Mouse (Mus musculus): ENCODE measurements around the gene Fam43a. TPM values are rescaled to one million over a fixed set of nuclear protein-coding genes. Genes with fewer than 3 reads are reported as not detected.

The Fam43a gene
- total and polyA plus RNA-seq, 3 experiments = 82.1 to 121 (median 106) TPM

DNA sequence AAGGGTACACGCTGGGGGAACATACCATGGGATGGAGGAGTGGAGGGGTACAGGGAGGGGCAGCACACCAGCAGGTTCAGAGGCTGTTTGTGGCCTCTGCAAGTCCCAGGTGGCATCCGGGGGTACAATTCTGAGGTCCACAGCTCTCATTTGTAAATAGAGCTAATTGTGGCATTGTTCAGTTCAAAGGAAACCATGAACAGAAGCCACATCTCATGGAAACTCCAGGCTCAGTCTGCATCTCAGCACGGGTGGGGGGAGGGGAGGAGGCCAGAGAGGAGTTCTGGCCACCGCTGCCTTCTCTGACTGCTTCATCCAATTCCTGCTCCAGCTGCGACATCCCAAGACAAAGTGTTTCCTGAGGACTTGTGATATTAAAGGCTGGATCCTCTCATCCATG is 14.6 kb downstream of the Fam43a start:
- Histone ChIP-seq H3K36me3 (replicated peaks in 1 of 2; ENCODE audit: control insufficient read depth in 1 of 2, insufficient read depth in 1 of 2, low read length in 1 of 2) (no peaks in the 10 kb centered on the region), H3K9ac (ENCODE audit: insufficient read depth, low read depth) (no peak overlapping the region), H3K27me3 (replicated peaks) (peaks cover 2% of the 10 kb centered on the region), H3K4me3 (replicated peaks in 1 of 3; ENCODE audit: low read depth in 2 of 3, low read length in 2 of 3, poor library complexity in 1 of 3) (no peak overlapping the region), H3K4me2 (ENCODE audit: insufficient read depth, low read depth, poor library complexity, severe bottlenecking) (peak overlapping the region; percentile 4; the same call in 1 of the 2 replicates), H3K79me2 (replicated peaks; ENCODE audit: control insufficient read depth, extremely low read depth, insufficient read depth, poor library complexity, severe bottlenecking) (no peaks in the 10 kb centered on the region), H3K9me3 (replicated peaks; ENCODE audit: low read length) (no peaks in the 10 kb centered on the region), H3K27ac (ENCODE audit: insufficient read depth, low read depth) (no peak overlapping the region), H3K4me1 (ENCODE audit: control insufficient read depth in 1 of 2, insufficient read depth in 2 of 2) (peaks cover 19 to 41% of the 10 kb centered on the region in 2 experiments)
- in situ Hi-C loops (cut with MboI; ENCODE audit: low pct_ligation_motif_present, low pct_unique_long_range_greater_than_20kb, low sequenced_read_pairs) (no loop called here), dilution Hi-C loops (cut with MboI; ENCODE audit: extremely low pct_ligation_motif_present, extremely low pct_unique_long_range_greater_than_20kb, low sequenced_read_pairs) (no loop called here)
- no peak for DNase-seq (ENCODE audit: extremely low read depth)
- TF ChIP-seq ZC3H11A (IDR thresholded peaks at IDR 0.05; ENCODE audit: low read depth, low read length) = no peak
- TF ChIP-seq MAZ (IDR thresholded peaks at IDR 0.05; ENCODE audit: low read depth, low read length) = no peak
- TF ChIP-seq RCOR1 (conservative IDR thresholded peaks at IDR 0.05; ENCODE audit: low read depth, low read length) = no peak
- no peak for TF ChIP-seq UBTF (IDR thresholded peaks at IDR 0.05; ENCODE audit: low read depth, low read length)
- TF ChIP-seq JUN (IDR thresholded peaks at IDR 0.05; ENCODE audit: insufficient read depth, low read depth, low read length) = no peak
- peak; percentile 73 for TF ChIP-seq EP300 (IDR thresholded peaks at IDR 0.05; ENCODE audit: low read length)
- no peak; the same call in 1 of the 2 replicates for TF ChIP-seq IRF4 (IDR thresholded peaks at IDR 0.05; ENCODE audit: low read depth, low read length)
- no peak; the same call in 1 of the 2 replicates for TF ChIP-seq RAD21 (IDR thresholded peaks at IDR 0.05; ENCODE audit: low read depth, low read length)
- TF ChIP-seq SIN3A (IDR thresholded peaks at IDR 0.05; ENCODE audit: low read length) = no peak; the same call in 1 of the 2 replicates
- TF ChIP-seq ETS1 (conservative IDR thresholded peaks at IDR 0.05; ENCODE audit: low read depth, low read length) = peak; percentile 66; the same call in 1 of the 2 replicates
- no peak for TF ChIP-seq POLR2A (IDR thresholded peaks at IDR 0.05; ENCODE audit: low read depth, low read length)
- TF ChIP-seq ZKSCAN1 (IDR thresholded peaks at IDR 0.05; ENCODE audit: borderline replicate concordance, low read depth, low read length) = no peak
- TF ChIP-seq NRF1 (IDR thresholded peaks at IDR 0.05; ENCODE audit: low read depth, low read length) = no peak
- 0 out of 2 replicates have a peak, but pooled peaks have one; percentile 7 for TF ChIP-seq MAFK (IDR thresholded peaks at IDR 0.05; ENCODE audit: insufficient replicate concordance, low read length)
- no peak for TF ChIP-seq NELFE (IDR thresholded peaks at IDR 0.05; ENCODE audit: low read depth, low read length)
- peak; percentile 84 for TF ChIP-seq CHD2 (IDR thresholded peaks at IDR 0.05; ENCODE audit: low read length)
- no peak for TF ChIP-seq SMC3 (IDR thresholded peaks at IDR 0.05; ENCODE audit: low read depth, low read length)
- TF ChIP-seq MAX (IDR thresholded peaks at IDR 0.05; ENCODE audit: low read length) = no peak
- TF ChIP-seq KAT2A (IDR thresholded peaks at IDR 0.05; ENCODE audit: insufficient replicate concordance, low read length) = no peak
- no peak for TF ChIP-seq ELF1 (IDR thresholded peaks at IDR 0.05; ENCODE audit: low read depth, low read length)
- TF ChIP-seq ZNF384 (IDR thresholded peaks at IDR 0.05; ENCODE audit: low read depth, low read length) = no peak
- TF ChIP-seq JUND (conservative IDR thresholded peaks at IDR 0.05; ENCODE audit: low read depth, low read length) = no peak
- peak; percentile 82 for TF ChIP-seq MEF2A (IDR thresholded peaks at IDR 0.05; ENCODE audit: borderline replicate concordance, low read depth, low read length)
- no peak for TF ChIP-seq ZMIZ1 (IDR thresholded peaks at IDR 0.05; ENCODE audit: low read depth, low read length)
- no peak for TF ChIP-seq MXI1 (IDR thresholded peaks at IDR 0.05; ENCODE audit: low read depth, low read length)
- TF ChIP-seq CTCF (conservative IDR thresholded peaks at IDR 0.05 in 1 of 2, IDR thresholded peaks at IDR 0.05 in 1 of 2; ENCODE audit: low read depth in 2 of 2, low read length in 2 of 2) = no peak
- no peak for TF ChIP-seq POLR2AphosphoS2 (IDR thresholded peaks at IDR 0.05; ENCODE audit: low read depth, low read length)
- TF ChIP-seq MYC (IDR thresholded peaks at IDR 0.05; ENCODE audit: low read depth, low read length) = no peak
- TF ChIP-seq TBP (conservative IDR thresholded peaks at IDR 0.05; ENCODE audit: low read depth, low read length) = no peak
- TF ChIP-seq PAX5 (IDR thresholded peaks at IDR 0.05; ENCODE audit: low read length) = no peak
- TF ChIP-seq USF2 (conservative IDR thresholded peaks at IDR 0.05; ENCODE audit: low read depth, low read length) = no peak
- no peak for TF ChIP-seq E2F4 (IDR thresholded peaks at IDR 0.05; ENCODE audit: insufficient replicate concordance, low read depth, low read length)
- peak; percentile 90 for TF ChIP-seq BHLHE40 (IDR thresholded peaks at IDR 0.05; ENCODE audit: low read depth, low read length)
- no peak for TF ChIP-seq HCFC1 (IDR thresholded peaks at IDR 0.05; ENCODE audit: low read depth, low read length)
- peak; percentile 54 for TF ChIP-seq TCF12 (IDR thresholded peaks at IDR 0.05; ENCODE audit: low read depth, low read length)
- TF ChIP-seq USF1 (IDR thresholded peaks at IDR 0.05; ENCODE audit: low read depth, low read length) = no peak
- TF ChIP-seq CHD1 (IDR thresholded peaks at IDR 0.05; ENCODE audit: low read depth, low read length) = no peak
- TF ChIP-seq GABPA (IDR thresholded peaks at IDR 0.05; ENCODE audit: insufficient replicate concordance, low read depth, low read length) = no peak

Data from CH12.LX (cell line).